Mouse (Mus musculus): ENCODE results near the gene Wnt8b. TPM values are rescaled to one million over a fixed set of nuclear protein-coding genes. Genes with fewer than 3 reads are reported as not detected.

The Wnt8b gene
- total RNA-seq, 2 experiments from 2014 or later, result not detected

DNA sequence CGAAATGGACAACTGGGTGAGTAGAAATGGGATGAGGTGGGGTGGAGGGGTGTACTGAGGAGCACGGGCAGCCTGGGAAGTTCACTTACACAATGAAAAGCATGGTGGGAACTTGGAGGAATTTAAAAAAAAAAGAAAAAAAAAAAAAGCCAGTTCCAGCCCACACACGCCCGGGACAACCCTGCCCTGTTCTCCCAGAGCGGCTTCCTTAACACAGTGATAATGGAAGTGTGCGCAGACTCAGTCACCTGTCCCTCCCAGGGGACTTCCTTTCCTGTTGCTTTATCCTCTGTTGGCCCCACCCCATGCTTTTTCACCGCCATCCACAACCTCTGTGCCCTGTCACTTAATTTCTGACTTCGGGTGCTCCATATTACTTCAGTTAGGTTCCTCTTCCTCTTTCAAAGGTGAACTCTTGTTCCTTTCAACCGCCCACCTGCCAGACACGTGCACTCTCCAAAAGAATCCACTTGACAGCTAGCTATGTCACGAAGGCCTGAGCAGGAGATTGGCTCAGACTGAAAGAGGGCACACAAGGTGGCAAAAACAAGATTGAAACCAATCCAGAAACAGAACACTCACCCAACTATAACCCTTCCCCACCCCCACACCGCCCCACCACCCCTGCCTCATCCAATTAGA lies 17.4 kb downstream of the Wnt8b start:
- intact Hi-C loops (cut with DNase I), result loop anchor here (5.0 to 10.0 kb wide), 2 partner anchors 722 to 896 kb away; partner anchors contain the start of gene Nkx2-3
- no peak for DNase-seq (ENCODE audit: low spot score in 2 of 2)

DNA sequence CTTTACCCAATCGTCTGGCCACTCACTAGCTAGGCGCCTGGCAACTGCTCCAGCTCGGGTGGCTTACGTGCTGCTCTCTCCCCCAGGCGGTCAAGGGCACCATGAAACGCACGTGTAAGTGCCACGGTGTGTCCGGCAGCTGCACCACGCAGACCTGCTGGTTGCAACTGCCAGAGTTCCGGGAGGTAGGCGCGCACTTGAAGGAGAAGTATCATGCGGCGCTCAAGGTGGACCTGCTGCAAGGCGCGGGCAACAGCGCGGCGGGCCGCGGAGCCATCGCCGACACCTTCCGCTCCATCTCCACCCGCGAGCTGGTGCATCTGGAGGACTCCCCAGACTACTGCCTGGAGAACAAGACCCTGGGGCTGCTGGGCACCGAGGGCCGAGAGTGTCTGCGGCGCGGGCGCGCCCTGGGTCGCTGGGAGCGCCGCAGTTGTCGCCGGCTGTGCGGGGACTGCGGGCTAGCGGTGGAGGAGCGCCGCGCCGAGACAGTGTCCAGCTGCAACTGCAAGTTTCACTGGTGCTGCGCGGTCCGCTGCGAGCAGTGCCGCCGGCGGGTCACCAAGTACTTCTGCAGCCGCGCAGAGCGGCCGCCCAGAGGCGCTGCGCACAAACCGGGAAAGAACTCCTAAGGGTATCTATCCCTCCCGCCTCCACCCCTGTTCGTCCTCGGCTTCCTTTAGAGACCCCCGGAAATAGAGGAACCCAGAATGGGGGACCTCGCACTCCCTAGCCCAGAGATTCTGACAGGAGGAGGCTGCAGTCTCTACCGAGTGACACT lies 18.4 kb downstream of the Wnt8b start:
- intact Hi-C loops (cut with DNase I), result loop anchor here (5.0 to 10.0 kb wide), 2 partner anchors 721 to 897 kb away; partner anchors contain the start of gene Nkx2-3
- peak; percentile 4 to 9 for DNase-seq (ENCODE audit: low spot score in 2 of 2)

DNA sequence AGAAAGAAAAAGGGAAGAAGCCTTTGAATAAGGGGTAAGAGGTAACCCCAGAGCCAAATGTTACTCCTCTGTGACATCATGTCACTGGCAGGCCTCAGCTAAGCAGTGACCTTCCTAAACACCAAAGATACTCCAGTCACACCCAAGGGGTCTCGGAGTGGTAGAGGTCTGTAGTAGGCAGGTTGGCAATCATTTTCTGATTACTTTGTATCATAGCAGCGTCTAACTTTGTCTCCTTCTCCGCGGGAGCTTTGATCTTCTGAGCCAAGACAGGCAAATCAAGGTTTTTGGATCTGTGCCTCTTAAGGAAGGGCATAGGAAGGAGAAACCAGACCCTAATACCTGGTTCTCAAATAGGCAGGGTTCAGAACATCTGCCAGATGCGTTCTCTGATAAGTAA lies 19.3 kb downstream of the Wnt8b start:
- intact Hi-C loops (cut with DNase I), result loop anchor here (5.0 to 10.0 kb wide), 2 partner anchors 720 to 898 kb away; partner anchors contain the start of gene Nkx2-3
- no peak for DNase-seq (ENCODE audit: low spot score in 2 of 2)

DNA sequence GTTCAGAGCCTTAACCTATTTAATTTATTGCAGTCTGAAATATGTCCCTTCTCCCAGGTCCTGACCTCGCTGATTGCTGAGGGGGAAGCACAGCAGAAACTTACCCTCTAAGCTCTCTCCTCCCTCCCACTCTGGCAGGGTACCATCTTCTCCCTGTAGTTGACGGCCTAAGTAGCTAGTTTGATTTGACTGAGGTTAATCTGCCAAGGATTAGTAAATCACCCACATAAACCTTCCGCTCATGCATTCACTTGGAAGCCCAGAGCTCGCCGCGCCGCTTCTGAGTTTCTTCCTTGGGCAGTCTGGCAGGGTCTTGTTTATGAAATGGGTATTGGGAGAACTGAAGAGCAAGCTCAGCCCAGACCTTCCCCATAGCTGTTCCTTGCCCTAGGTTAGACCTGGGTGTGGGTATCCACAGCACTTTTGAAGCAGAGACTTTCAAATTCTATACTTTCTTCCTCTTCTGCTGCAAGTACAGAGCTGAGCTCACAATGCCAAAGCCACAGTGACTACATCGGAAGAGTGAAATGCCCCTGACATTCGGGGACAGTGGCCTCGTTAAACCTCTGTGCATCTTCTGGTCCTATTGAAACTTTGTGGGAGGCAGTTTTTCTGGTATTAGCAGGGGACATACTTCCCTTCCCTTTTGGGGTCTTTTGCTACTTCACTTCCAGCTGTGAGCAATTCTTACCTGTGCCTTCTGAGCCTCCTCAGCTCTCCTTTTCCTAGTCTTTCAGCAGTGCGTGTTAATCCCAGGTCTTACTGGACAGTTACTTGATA lies 20.0 kb downstream of the Wnt8b start:
- DNase-seq (ENCODE audit: low spot score in 2 of 2), result no peak
- intact Hi-C loops (cut with DNase I), result loop anchor here (5.0 to 10.0 kb wide), 2 partner anchors 719 to 898 kb away; partner anchors contain the start of gene Nkx2-3

DNA sequence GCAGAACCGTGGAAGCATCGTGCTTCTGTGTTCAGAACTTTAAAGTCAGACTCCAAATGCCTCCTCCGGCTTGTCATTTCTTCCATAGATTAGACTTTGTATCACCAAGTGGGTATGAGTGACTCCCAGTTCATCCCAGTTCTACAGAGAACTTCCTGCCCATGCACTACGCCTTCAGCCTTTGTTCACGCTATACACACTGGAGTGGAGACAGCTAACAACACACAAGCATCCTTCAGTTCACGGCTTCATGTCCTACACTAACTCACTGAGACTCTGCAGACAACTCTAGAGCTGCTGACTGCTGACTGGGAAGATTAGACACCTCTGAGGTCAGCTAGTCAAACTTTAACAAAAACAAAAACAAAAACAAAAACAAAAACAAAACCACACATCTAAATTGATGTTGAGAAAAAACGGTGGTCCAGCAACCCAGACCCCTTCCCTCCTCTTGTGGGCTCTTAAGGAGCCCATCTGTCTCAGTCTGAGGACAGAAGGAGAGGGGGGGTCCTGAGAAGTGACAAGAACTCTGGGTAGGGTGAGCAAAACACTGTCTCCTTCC lies 20.7 kb downstream of the Wnt8b start:
- no peak for DNase-seq (ENCODE audit: low spot score in 2 of 2)
- intact Hi-C loops (cut with DNase I), result loop anchor here (5.0 to 10.0 kb wide), 2 partner anchors 718 to 899 kb away; partner anchors contain the start of gene Nkx2-3

DNA sequence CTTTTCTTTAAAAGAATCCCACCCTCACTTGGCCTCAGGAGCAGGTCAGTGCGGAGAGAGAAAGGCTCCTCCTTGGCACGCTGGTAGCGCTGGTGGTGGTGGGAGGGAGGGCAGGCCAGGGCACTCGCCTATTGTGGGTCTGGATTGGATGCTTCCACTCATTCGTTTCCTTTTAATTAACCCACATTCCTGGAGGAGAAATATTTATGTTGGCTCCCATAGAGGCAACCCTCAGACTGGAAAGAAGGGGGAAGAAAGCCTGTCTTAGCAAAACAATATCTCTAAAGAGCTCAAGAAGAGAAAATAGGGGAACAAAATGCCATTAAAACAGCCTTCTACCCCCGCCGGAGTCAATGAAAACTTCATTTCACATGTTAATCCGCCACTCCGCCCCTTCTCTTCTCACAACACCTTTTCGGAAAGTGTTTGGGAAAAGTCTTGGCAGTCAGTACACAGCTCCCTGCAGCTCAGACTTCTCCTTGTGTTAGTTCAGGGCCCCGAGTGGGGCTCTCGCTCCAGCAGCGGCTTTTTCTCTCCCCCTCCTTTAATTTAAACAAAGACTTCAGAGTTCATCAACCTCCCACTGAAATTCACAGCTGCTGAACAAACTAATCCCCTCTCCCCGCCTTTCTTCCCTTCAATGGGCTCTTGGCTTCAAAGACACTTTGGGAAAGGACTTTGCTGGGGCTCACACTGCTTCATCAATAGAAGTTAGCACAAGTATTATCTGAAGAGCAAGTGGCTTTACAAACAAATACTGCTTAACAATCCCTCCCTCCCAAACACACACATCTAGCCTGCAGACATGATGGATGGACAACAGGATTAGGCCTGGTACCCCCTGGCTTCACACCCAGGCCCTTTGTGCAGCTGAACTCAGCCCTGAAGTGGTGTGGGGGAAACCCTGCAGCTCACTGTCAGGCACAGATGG lies 21.5 kb downstream of the Wnt8b start:
- DNase-seq (ENCODE audit: low spot score in 2 of 2), result no peak
- intact Hi-C loops (cut with DNase I), result loop anchor here (5.0 to 10.0 kb wide), 2 partner anchors 718 to 900 kb away; partner anchors contain the start of gene Nkx2-3

DNA sequence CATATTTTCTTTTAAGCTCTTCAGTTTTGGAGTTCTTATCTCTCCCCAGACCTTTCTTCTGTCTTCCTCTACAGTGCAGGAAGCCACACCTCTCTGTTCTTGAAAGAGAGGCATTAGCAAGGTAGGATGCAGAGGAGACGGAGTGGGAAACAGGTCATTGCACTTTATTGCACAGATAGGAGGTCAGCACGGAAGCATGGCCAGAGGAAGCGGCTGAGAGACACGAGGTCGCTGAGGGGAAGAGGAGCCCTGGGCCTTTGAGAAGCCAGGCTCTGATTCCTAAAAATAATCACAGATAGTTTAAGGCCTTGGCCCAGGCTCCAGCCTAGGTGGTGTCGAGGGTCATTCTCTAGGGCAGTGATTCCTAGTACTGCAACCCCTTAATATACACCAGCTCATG lies 22.5 kb downstream of the Wnt8b start:
- intact Hi-C loops (cut with DNase I), result loop anchor here (10.0 kb wide), 1 partner anchor 901 kb away; the partner anchor contains the start of gene Nkx2-3
- no peak for DNase-seq (ENCODE audit: low spot score in 2 of 2)

DNA sequence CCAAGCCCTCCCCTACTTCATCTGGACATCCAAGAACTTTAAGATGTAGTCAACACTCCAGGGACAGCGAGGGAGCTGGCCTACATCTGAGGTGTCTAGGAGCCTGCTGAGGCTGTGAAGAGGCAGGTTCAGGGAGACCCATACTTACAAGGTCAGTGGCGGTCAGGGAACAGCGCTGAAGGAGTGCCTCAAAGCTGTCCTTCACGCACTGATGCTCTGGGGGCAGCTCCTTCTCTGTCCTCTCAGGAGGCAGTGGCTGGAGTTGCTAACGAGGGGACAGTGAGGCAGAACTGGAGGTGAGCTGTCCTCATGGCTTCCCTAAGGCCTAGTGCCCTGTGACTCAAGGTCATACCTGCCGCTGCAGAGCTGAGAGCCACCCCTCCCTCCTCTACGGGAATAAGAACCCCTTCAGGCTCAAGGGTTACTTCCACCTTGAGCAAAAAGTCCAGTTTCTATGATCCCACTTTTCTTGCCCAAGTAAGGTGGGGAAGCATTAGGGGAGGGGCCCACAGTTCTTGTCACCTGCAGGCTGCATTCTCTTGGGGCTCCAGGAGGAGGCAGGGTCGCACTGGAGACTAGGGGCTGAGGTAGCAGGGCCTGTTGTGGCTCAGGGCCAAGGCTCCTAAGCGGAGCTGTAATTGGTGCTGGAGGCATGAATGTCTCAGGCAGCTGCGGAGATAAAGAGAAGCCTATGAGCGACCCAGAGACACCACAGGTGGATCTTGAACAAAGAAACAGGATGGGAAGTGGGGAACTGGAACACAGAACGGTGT lies 24.9 kb downstream of the Wnt8b start:
- intact Hi-C loops (cut with DNase I), result loop anchor here (10.0 kb wide), 1 partner anchor 903 kb away; the partner anchor contains the start of gene Nkx2-3
- DNase-seq (ENCODE audit: low spot score in 2 of 2), result no peak

DNA sequence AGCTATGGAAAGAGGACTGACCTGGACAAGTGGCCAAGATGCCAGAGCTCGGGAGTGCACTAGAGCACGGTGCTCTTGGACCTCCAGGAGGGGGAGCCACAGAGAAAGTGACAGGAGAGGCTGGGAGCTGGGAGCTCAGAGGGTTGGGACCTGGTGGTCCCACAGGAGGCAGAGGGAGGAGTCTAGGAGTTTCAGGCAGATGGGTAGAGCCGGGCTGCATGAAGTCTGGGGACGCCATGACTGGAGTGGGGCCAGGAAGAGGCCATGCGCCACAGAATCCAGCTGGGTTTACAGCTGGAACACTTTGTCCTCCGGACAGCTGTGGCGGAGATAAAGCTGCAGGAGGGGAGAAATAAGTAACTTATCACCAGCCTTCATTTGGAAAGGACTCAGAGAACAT lies 25.9 kb downstream of the Wnt8b start:
- intact Hi-C loops (cut with DNase I), result loop anchor here (10.0 kb wide), 1 partner anchor 904 kb away; the partner anchor contains the start of gene Nkx2-3
- no peak for DNase-seq (ENCODE audit: low spot score in 2 of 2)

DNA sequence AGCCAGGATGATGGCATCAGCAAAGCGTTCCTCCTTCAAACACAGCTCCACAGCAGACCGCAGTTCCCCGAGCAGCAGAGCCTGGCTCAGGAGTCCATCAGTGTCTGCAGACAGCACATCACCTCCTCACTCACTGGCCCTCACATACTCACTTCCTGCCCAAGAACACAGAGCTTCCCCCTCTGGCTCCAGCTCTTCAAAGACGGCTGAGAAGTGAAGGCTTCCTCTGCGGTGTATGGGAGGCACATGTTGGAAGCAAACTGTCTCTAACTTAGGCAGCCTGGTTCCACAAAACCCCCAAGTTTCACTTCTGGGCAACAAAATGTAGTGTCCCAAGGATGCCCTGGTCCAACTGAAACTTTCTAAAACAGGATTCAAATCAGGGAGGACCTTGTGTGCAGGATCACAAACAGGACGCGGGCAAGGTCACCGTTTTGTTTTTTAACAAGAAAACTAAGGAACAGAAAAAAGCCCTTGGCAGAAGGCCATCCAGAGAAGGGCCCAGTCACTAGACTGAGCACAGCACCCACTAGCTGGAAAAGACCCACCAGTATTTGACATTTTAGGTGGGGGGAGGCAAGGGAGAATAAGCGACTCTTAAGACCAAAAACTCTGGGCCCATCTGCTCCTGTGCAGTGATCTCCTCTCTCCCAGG lies 32.4 kb downstream of the Wnt8b start:
- DNase-seq (ENCODE audit: low spot score in 2 of 2), result no peak
- intact Hi-C loops (cut with DNase I), result no loop called here

DNA sequence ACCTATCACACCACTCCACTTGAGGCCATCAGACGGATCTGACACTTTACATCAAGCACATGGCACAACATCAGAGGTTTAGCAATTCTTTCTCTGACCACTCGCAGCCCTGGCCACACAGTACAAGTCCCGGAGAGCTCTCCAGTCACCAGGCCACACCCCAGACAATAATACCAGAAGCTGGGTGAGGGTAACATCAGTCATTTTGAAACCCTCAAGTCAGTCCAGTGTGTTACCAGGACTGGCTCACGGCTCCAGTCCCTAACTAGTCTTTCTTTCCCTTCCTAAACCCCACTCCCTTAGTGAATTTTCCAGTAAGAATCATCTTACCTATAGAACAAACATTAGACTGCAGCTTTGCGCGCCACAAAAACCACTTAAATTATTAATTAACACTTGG lies 36.7 kb downstream of the Wnt8b start:
- intact Hi-C loops (cut with DNase I), result loop anchor here (5.0 kb wide), 1 partner anchor 58 kb away; no protein-coding TSS in a partner anchor
- no peak for DNase-seq (ENCODE audit: low spot score in 2 of 2)

DNA sequence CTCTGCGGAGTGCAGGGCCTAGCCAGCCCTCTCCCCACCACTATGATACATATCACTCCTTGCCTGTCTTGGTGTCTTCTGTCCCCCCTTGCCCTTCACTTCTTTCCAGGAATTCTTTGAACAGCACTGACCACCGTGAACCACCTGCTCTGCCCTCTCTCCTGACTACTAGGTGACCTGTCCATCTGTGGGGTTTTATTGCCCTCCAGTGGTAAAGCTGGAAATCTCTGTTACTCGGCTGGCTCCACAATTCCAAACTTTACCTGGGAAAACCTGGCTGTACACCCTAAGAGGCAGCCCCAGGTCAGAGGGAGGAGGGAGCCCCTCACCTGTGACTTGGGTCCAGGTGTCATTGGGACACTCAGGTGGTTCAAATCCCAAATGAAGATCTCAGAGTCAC lies 42.1 kb downstream of the Wnt8b start:
- intact Hi-C loops (cut with DNase I), result loop anchor here (5.0 kb wide), 2 partner anchors 98 to 388 kb away; partner anchors contain the start of gene Bloc1s2

DNA sequence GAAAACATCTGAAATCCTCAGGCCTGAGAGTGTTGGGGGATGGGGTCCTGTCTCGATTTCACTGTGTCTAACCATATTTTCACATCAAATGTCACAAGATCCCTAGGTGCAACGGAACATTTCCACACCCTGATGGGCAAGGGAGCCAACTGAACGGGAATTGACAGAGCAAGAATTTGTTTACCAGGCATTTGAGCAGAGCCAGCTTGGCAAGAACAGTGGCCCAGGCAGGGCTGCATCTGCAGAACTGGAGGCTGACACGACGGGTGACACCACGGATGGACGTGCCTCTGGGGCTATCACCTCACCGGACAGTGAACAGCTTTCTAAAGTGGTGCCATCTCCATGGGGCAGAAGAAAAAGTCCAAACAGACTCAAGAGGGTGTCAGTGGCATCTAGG lies 44.1 kb downstream of the Wnt8b start:
- no peak for DNase-seq (ENCODE audit: low spot score in 2 of 2)
- intact Hi-C loops (cut with DNase I), result loop anchor here (5.0 kb wide), 2 partner anchors 100 to 390 kb away; partner anchors contain the start of gene Bloc1s2

More for the DNA sequence above, 42.1 kb downstream of the Wnt8b start:
- DNase-seq (ENCODE audit: low spot score in 2 of 2), result no peak

DNA sequence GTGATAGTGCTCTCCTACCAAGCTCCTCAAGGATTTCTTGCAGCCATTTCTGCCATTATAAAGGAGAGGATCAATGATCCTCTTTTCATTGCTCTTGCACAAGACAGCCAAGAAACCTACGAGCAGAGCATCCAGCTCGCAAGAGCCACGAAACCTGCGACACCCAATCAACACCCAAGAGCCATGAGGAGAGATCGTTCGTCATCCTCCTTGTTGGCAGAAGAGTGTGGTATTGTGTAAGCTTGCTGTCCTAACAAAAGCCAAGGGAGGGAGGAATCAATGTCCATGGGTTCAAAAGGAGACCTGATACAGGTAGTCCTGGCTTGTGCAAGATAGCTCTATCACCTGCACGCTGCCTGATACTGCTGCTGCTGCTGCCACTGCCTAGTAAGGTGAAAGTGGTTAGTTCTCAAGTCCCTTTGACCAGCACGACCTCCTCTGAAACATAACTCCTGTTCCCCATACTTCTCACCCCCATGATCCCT lies 49.5 kb downstream of the Wnt8b start:
- intact Hi-C loops (cut with DNase I), result loop anchor here (5.0 kb wide), 1 partner anchor 170 kb away; no protein-coding TSS in a partner anchor

DNA sequence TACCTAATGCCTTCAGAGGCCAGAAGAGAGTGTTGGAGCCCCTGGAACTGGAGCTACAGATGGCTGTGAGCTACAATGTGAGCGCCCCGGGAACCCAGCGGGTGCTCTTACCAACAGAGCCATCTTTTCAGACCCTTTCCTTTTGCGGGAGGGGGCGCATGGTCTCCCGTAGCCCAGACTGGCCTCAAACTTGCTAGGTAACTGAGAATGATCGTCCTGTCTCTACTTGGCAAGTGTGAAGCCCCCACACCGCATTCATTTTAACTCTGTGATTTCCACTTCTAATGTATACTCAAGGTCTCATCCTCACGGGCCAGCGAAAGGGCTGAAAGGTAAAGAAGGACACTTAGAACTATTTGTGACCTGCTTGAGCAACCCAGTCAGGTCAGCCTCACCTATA lies 51.1 kb downstream of the Wnt8b start:
- intact Hi-C loops (cut with DNase I), result loop anchor here (2.0 to 5.0 kb wide), 2 partner anchors 70 to 172 kb away; no protein-coding TSS in a partner anchor
- no peak for DNase-seq (ENCODE audit: low spot score in 2 of 2)

More for the DNA sequence above, 49.5 kb downstream of the Wnt8b start:
- DNase-seq (ENCODE audit: low spot score in 2 of 2), result no peak

DNA sequence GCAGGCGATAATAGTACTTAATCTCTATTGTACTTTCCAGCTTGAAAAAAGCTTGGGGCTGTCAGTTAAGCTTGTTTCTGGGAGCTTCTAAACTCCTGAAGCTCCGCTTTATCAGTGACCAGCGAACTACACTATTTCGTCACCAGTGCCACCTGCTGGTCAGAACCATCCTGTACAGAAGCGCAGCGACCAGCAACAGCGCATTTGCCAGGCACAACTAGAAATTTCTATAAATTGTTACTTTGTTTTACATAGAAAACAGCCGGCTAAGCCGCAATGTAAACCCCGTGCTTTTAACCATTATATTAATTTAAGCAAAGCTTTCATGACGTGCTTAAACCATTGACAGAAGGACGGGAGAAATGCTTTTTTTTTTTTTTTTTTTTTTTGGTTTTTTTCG lies 51.5 kb downstream of the Wnt8b start:
- peak; percentile 67 to 68 for DNase-seq (ENCODE audit: low spot score in 2 of 2)
- intact Hi-C loops (cut with DNase I), result loop anchor here (2.0 to 5.0 kb wide), 2 partner anchors 70 to 172 kb away; no protein-coding TSS in a partner anchor

Measured in left cerebral cortex, postnatal 25 days (tissue).